ENCODE assay signal across 8 mouse cellular contexts in the genomic region with DNA sequence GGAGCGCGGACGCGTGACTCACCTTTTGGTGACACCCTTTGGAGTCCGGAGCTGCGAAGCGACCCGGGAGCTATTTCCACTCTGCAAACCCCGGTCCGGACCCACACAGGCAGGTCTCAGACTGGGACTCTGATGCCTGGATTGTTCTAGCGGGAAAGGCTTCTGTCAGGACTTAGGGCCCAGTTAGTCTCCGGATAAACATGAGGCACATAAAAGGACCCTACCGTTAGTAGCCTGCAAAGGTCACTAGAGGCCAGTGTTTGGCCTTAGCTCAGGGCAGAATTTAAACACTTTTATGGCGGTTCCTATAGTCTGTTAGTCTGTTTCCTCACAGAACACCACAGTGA. TPM values are rescaled to one million over a fixed set of nuclear protein-coding genes. Genes with fewer than 3 reads are reported as not detected.
DNase-seq lines count a peak whose midpoint lies in the region; ATAC-seq and TF ChIP-seq lines count a peak whose summit lies in the region.

No protein-coding gene starts in this region.

- peak overlapping the region; percentile 35; the same call in 1 of the 2 replicates for H3K9ac ChIP-seq in embryonic facial prominence, embryonic 15.5 days
- H3K9ac ChIP-seq in intestine, embryonic 16.5 days (ENCODE audit: low read depth, low read length), result peak overlapping the region; percentile 75

- peak; percentile 18; the same call in 1 of the 2 replicates for TF ChIP-seq CTCF in gastrocnemius, adult 2 months (IDR thresholded peaks at IDR 0.05)

- H3K27me3 ChIP-seq in embryonic facial prominence, embryonic 15.5 days, result peaks cover 3% of the 10 kb centered on the region; the same call in 1 of the 2 replicates
- peaks cover 15% of the 10 kb centered on the region for H3K27me3 ChIP-seq in intestine, embryonic 16.5 days (replicated peaks; ENCODE audit: control insufficient read depth, insufficient read depth, low read length)

- H3K36me3 ChIP-seq in embryonic facial prominence, embryonic 15.5 days, result no peaks in the 10 kb centered on the region
- no peaks in the 10 kb centered on the region for H3K36me3 ChIP-seq in intestine, embryonic 16.5 days (ENCODE audit: control insufficient read depth, insufficient read depth, low read length)

- H3K27ac ChIP-seq in gastrocnemius, adult 2 months, result peak overlapping the region; percentile 53
- no peak overlapping the region for H3K27ac ChIP-seq in embryonic facial prominence, embryonic 15.5 days (replicated peaks)
- no peak overlapping the region for H3K27ac ChIP-seq in intestine, embryonic 16.5 days (ENCODE audit: low read length)

- peak; percentile 11; the same call in 1 of the 2 replicates for ATAC-seq in embryonic facial prominence, embryonic 15.5 days (ENCODE audit: insufficient number of reproducible peaks, low FRiP score, low TSS enrichment, low read depth)
- ATAC-seq in intestine, embryonic 16.5 days, result peak; percentile 43
- no peak for ATAC-seq in megakaryocyte progenitor cell, adult 5-6 weeks (replicated peaks; ENCODE audit: poor library complexity)

- peak overlapping the region; percentile 90 for H3K4me2 ChIP-seq in embryonic facial prominence, embryonic 15.5 days (replicated peaks)
- peak overlapping the region; percentile 96 for H3K4me2 ChIP-seq in intestine, embryonic 16.5 days (ENCODE audit: low read depth, low read length)

- H3K9me3 ChIP-seq in embryonic facial prominence, embryonic 15.5 days (replicated peaks), result no peaks in the 10 kb centered on the region
- no peaks in the 10 kb centered on the region for H3K9me3 ChIP-seq in intestine, embryonic 16.5 days (ENCODE audit: control insufficient read depth, low read length)

- peak overlapping the region; percentile 86 for H3K4me3 ChIP-seq in gastrocnemius, adult 2 months
- peak overlapping the region; percentile 73 for H3K4me3 ChIP-seq in embryonic facial prominence, embryonic 15.5 days (replicated peaks)
- H3K4me3 ChIP-seq in intestine, embryonic 16.5 days (ENCODE audit: low read length), result peak overlapping the region; percentile 73

- WGBS in embryonic facial prominence, embryonic 15.5 days, result 2% methylated on average over 14 of the region's 14 CpGs
- 2% methylated on average over 14 of the region's 14 CpGs for WGBS in intestine, embryonic 16.5 days

- intact Hi-C loops in gastrocnemius, adult 2 months (cut with DNase I), result loop anchor here (5.0 kb wide), 1 partner anchor 52 kb away; no protein-coding TSS in a partner anchor
- intact Hi-C loops in gastrocnemius, postnatal 14 days (cut with DNase I; ENCODE audit: low total_unique reads), result no loop called here

- DNase-seq in gastrocnemius, adult 2 months, result no peak
- DNase-seq in gastrocnemius, postnatal 14 days, result no peak
- DNase-seq in CD8-positive naive resting alpha-beta T cell, adult 2 months (ENCODE audit: low read depth in 2 of 2, low spot score in 2 of 2), result peak; percentile 19 to 30
- DNase-seq in neural tube, embryonic 10.5 days (ENCODE audit: extremely low spot score, low spot score), result peak; percentile 60
- DNase-seq in gastrocnemius, postnatal 10 days, result no peak

- peaks cover 4% of the 10 kb centered on the region; the same call in 1 of the 2 replicates for H3K4me1 ChIP-seq in embryonic facial prominence, embryonic 15.5 days
- H3K4me1 ChIP-seq in intestine, embryonic 16.5 days (ENCODE audit: control insufficient read depth, insufficient read depth, low read length), result peaks cover 2% of the 10 kb centered on the region; the same call in 1 of the 2 replicates

RNA-seq across cellular contexts. Expression of gene Wnt5b, which starts 0.3 kb away (rescaled TPM):
- total RNA-seq in gastrocnemius, adult 2 months (2021), result 1 to 10 TPM in 1 of 2 experiments, under 1 TPM in 1; 0.64 to 2.3 TPM
- 1 to 10 TPM in 1 of 2 experiments, under 1 TPM in 1; 0.93 to 2.4 TPM for total RNA-seq in gastrocnemius, postnatal 14 days (2021)
- polyA plus RNA-seq in embryonic facial prominence, embryonic 15.5 days (2015; fragmentation: Nextera tagmentation; extraction: Ambion mirVana), result 9.8 TPM in 2 replicates
- polyA plus RNA-seq in intestine, embryonic 16.5 days (2015; fragmentation: Nextera tagmentation; extraction: Ambion mirVana), result 4.0 and 4.8 TPM in 2 replicates
- 1 to 10 TPM; 3.1 to 3.7 TPM for total RNA-seq in gastrocnemius, postnatal 10 days (2021)
- total RNA-seq in megakaryocyte progenitor cell, adult 5-6 weeks (2015), result 0.29 TPM in 1 of 2 replicates, not detected in the other
- not detected in 2 replicates for total RNA-seq in megakaryocyte progenitor cell, adult 5-6 weeks (2017)

Comparison
In these comparisons a context has a peak if more than half of its experiments do, and no peak if none do; other contexts are left out.
1. DNase-seq: peak in CD8-positive naive resting alpha-beta T cell, adult 2 months (2 of 2) and neural tube, embryonic 10.5 days (single experiment); none in gastrocnemius, adult 2 months (single experiment), gastrocnemius, postnatal 14 days (single experiment) and gastrocnemius, postnatal 10 days (single experiment).
2. Peak in every context shown above with its lines, with median percentiles within 50 percentile points of each other: H3K4me3 ChIP-seq.